ENCODE assay signal across 9 mouse cellular contexts in the genomic region with DNA sequence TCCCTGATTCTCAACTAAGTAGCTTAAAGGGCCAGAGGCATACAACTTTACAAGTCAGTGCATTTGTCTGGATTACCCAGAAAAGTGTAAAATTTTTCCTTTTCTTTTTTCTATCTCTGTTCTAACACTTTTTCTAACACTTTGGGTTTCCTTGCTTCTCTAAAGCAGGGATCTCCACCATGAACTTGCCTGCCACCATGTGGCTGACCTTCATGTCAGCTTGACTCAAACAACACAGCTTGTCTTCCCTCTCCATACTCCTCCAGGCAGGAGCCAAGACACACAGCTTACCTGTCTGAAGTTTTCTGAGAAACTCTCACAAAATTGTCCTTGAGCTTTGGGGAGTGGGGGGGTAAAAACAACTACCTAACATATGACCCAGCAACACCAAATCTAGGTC. TPM values are rescaled to one million over a fixed set of nuclear protein-coding genes. Genes with fewer than 3 reads are reported as not detected.
DNase-seq lines count a peak whose midpoint lies in the region; ATAC-seq and TF ChIP-seq lines count a peak whose summit lies in the region.
"Had no signal": no experiment of that assay in that cellular context is flagged by ENCODE, and none has a peak within 500 bp of the region (broad histone marks: within the 10 kb centered on the region; RNA-seq: fewer than 3 reads in every experiment).

No protein-coding gene starts in this region.

- H3K27ac ChIP-seq in layer of hippocampus, adult 2 months, result no peak overlapping the region
- H3K27ac ChIP-seq: macrophage had no signal

- peak; percentile 78 for TF ChIP-seq CTCF in layer of hippocampus, adult 2 months (conservative IDR thresholded peaks at IDR 0.05)
- peak; percentile 31; the same call in 1 of the 2 replicates for TF ChIP-seq CTCF in brain, embryonic 14.5 days (IDR thresholded peaks at IDR 0.05; ENCODE audit: borderline replicate concordance, extremely low read depth, insufficient read depth, insufficient read length)

- no peak for ATAC-seq in erythroblast, adult 5-6 weeks (replicated peaks; ENCODE audit: low FRiP score, poor library complexity, severe bottlenecking)

- TF ChIP-seq POLR2A in brain, embryonic 14.5 days (IDR thresholded peaks at IDR 0.05; ENCODE audit: borderline replicate concordance, extremely low read depth, insufficient read depth, insufficient read length, poor library complexity, severe bottlenecking), result no peak

- peak; percentile 39 for DNase-seq in adrenal gland, postnatal 10 days
- no peak for DNase-seq in adrenal gland, adult 8-10 months
- DNase-seq in layer of hippocampus, adult 2 months (ENCODE audit: low spot score in 2 of 2), result no peak
- DNase-seq in layer of hippocampus, adult 9-11 months, result no peak
- peak; percentile 30 for DNase-seq in brain, embryonic 14.5 days (ENCODE audit: low read depth)
- peak; percentile 52 for DNase-seq in naive thymus-derived CD4-positive, alpha-beta T cell, adult 2 months (ENCODE audit: low read depth)
- DNase-seq in neural tube, embryonic 10.5 days (ENCODE audit: extremely low spot score, low spot score), result no peak

- H3K4me3 ChIP-seq in layer of hippocampus, adult 2 months, result no peak overlapping the region

RNA-seq across cellular contexts. Expression of a gene that starts 17.9 kb away (rescaled TPM):
- 10 to 100 TPM; 44.1 to 45.6 TPM for total RNA-seq in adrenal gland, postnatal 10 days (2021)
- 10 to 100 TPM; 47.2 to 56.6 (median 48.7) TPM for total RNA-seq in adrenal gland, adult 8-10 months (2022)
- total RNA-seq in layer of hippocampus, adult 2 months (2021), result 10 to 100 TPM; 33.9 to 34.9 TPM
- 7.2 and 8.5 TPM in 2 replicates for polyA plus RNA-seq in brain, embryonic 14.5 days (2012; rRNA removed)
- 31.1 and 31.3 TPM in 2 replicates for total RNA-seq in erythroblast, adult 5-6 weeks (2015; ENCODE audit: low replicate concordance)
- total RNA-seq in erythroblast, adult 5-6 weeks (2017; ENCODE audit: low replicate concordance), result 35.2 and 47.1 TPM in 2 replicates

Comparison
In these comparisons a context has a peak if more than half of its experiments do, and no peak if none do; other contexts are left out.
1. DNase-seq: peak in adrenal gland, postnatal 10 days (single experiment), brain, embryonic 14.5 days (single experiment) and naive thymus-derived CD4-positive, alpha-beta T cell, adult 2 months (single experiment); none in adrenal gland, adult 8-10 months (single experiment), layer of hippocampus, adult 2 months (0 of 2), layer of hippocampus, adult 9-11 months (single experiment) and neural tube, embryonic 10.5 days (single experiment).